In the genomic region with DNA sequence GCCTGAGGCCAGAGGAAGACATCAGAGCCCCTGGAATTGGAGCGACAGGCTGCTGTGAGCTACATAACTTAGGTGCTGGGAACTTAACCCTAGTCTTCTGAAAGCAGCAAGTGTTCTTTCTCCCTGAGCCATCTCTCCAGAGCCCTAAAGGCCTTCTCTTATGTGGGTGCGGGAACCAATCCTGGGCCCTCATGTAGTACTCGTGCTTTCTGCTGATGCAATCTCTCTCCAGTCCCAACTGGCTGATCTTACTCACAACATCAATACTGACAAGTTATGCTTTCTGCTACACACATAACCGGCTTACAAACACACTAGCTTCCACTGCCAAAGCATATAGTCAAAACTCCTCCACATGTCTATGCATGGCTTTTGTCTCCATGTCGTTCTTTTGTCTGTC, we compare ENCODE assay signal across 21 mouse cellular contexts.
DNase-seq lines count a peak whose midpoint lies in the region; ATAC-seq lines count a peak whose summit lies in the region.
"Had no signal": no experiment of that assay in that cellular context is flagged by ENCODE, and none has a peak within 500 bp of the region (broad histone marks: within the 10 kb centered on the region; RNA-seq: fewer than 3 reads in every experiment).

No protein-coding gene starts in this region.

- H3K27ac ChIP-seq in embryonic facial prominence, embryonic 13.5 days = 0 out of 2 replicates have a peak overlapping the region, but pooled peaks have one; percentile 17
- 0 out of 2 replicates have a peak overlapping the region, but pooled peaks have one; percentile 18 for H3K27ac ChIP-seq in limb, embryonic 15.5 days
- H3K27ac ChIP-seq: forebrain, embryonic 13.5 days; hindbrain, embryonic 15.5 days had no signal

- WGBS in embryonic facial prominence, embryonic 13.5 days = 82% methylated on average over 5 of the region's 5 CpGs
- WGBS in limb, embryonic 15.5 days = 86% methylated on average over 5 of the region's 5 CpGs

- no peaks in the 10 kb centered on the region for H3K9me3 ChIP-seq in embryonic facial prominence, embryonic 13.5 days
- H3K9me3 ChIP-seq in limb, embryonic 15.5 days = no peaks in the 10 kb centered on the region
- H3K9me3 ChIP-seq: forebrain, embryonic 13.5 days; heart, embryonic 15.5 days; hindbrain, embryonic 15.5 days had no signal

- no peak overlapping the region for H3K4me3 ChIP-seq in embryonic facial prominence, embryonic 13.5 days
- no peak overlapping the region for H3K4me3 ChIP-seq in limb, embryonic 15.5 days
- H3K4me3 ChIP-seq: forebrain, embryonic 13.5 days; heart, adult 2 months; heart, embryonic 15.5 days; hindbrain, embryonic 15.5 days had no signal

- H3K9ac ChIP-seq in embryonic facial prominence, embryonic 13.5 days = no peak overlapping the region
- H3K9ac ChIP-seq in limb, embryonic 15.5 days = no peak overlapping the region
- H3K9ac ChIP-seq: forebrain, embryonic 13.5 days; forebrain, postnatal 0 days; heart, embryonic 15.5 days; hindbrain, embryonic 15.5 days had no signal

- no peaks in the 10 kb centered on the region for H3K36me3 ChIP-seq in embryonic facial prominence, embryonic 13.5 days
- H3K36me3 ChIP-seq in limb, embryonic 15.5 days = no peaks in the 10 kb centered on the region
- H3K36me3 ChIP-seq: heart, embryonic 15.5 days; hindbrain, embryonic 15.5 days had no signal

- H3K4me2 ChIP-seq in embryonic facial prominence, embryonic 13.5 days = no peak overlapping the region
- H3K4me2 ChIP-seq in limb, embryonic 15.5 days = no peak overlapping the region
- H3K4me2 ChIP-seq: forebrain, embryonic 13.5 days; heart, embryonic 11.5 days; heart, embryonic 15.5 days; hindbrain, embryonic 15.5 days had no signal

- H3K4me1 ChIP-seq in embryonic facial prominence, embryonic 13.5 days = peaks cover 20% of the 10 kb centered on the region
- H3K4me1 ChIP-seq in limb, embryonic 15.5 days = peaks cover 18% of the 10 kb centered on the region
- H3K4me1 ChIP-seq: forebrain, embryonic 13.5 days; hindbrain, embryonic 15.5 days had no signal

- no peak for ATAC-seq in embryonic facial prominence, embryonic 13.5 days (ENCODE audit: insufficient number of reproducible peaks, insufficient read depth, low FRiP score, low TSS enrichment, low read depth)
- ATAC-seq in limb, embryonic 15.5 days (ENCODE audit: insufficient number of reproducible peaks, low FRiP score, low TSS enrichment, low read depth) = no peak
- no peak for ATAC-seq in frontal cortex, adult (ENCODE audit: low TSS enrichment)
- ATAC-seq: forebrain, embryonic 13.5 days; forebrain, postnatal 0 days; intestine, embryonic 16.5 days had no signal

- H3K27me3 ChIP-seq in embryonic facial prominence, embryonic 13.5 days = no peaks in the 10 kb centered on the region
- H3K27me3 ChIP-seq in limb, embryonic 15.5 days = no peaks in the 10 kb centered on the region
- H3K27me3 ChIP-seq: forebrain, embryonic 13.5 days; heart, embryonic 15.5 days; hindbrain, embryonic 15.5 days had no signal

- DNase-seq in 3T3-L1 (ENCODE audit: low read depth, low spot score) = peak; percentile 29
- DNase-seq in NIH3T3 (ENCODE audit: low read depth) = peak; percentile 36
- no peak for DNase-seq in kidney, adult 11 months
- no peak for DNase-seq in right cerebral cortex, adult 2 months (ENCODE audit: low spot score in 2 of 2)
- DNase-seq: adrenal gland, adult 2 months; adrenal gland, postnatal 36 days; cerebellum, adult 9-10 months; cerebellum, postnatal 25 days; forebrain, postnatal 0 days; gastrocnemius, postnatal 36 days; heart, adult 2 months; heart, postnatal 36 days; kidney, adult 8-10 months had no signal

Comparison
In these comparisons a context has a peak if more than half of its experiments do, and no peak if none do; other contexts are left out.
1. DNase-seq: peak in 3T3-L1 (single experiment) and NIH3T3 (single experiment); none in kidney, adult 11 months (single experiment) and right cerebral cortex, adult 2 months (0 of 2).